Mouse (Mus musculus): ENCODE data around the gene Gm42957. TPM values are rescaled to one million over a fixed set of nuclear protein-coding genes. Genes with fewer than 3 reads are reported as not detected.

The Gm42957 gene
- total and polyA plus RNA-seq, 3 experiments = 0.08 to 0.11 TPM; not detected in 1

GRCm38 (mm10) chr3:96690298-96690697 is 55.0 kb downstream of the Gm42957 start:
- Histone ChIP-seq H3K36me3 (replicated peaks in 1 of 2; ENCODE audit: control insufficient read depth in 1 of 2, insufficient read depth in 1 of 2, low read length in 1 of 2) (peaks cover 0 to 2% of the 10 kb centered on the region in 2 experiments), H3K79me2 (replicated peaks; ENCODE audit: control insufficient read depth, extremely low read depth, insufficient read depth, poor library complexity, severe bottlenecking) (no peaks in the 10 kb centered on the region), H3K9ac (ENCODE audit: insufficient read depth, low read depth) (no peak overlapping the region), H3K4me1 (ENCODE audit: control insufficient read depth in 1 of 2, insufficient read depth in 2 of 2) (peaks cover 8 to 35% of the 10 kb centered on the region in 2 experiments), H3K27me3 (replicated peaks) (no peaks in the 10 kb centered on the region), H3K27ac (ENCODE audit: insufficient read depth, low read depth) (no peak overlapping the region), H3K4me2 (ENCODE audit: insufficient read depth, low read depth, poor library complexity, severe bottlenecking) (no peak overlapping the region), H3K4me3 (replicated peaks in 1 of 3; ENCODE audit: low read depth in 2 of 3, low read length in 2 of 3, poor library complexity in 1 of 3) (no peak overlapping the region), H3K9me3 (replicated peaks; ENCODE audit: low read length) (no peaks in the 10 kb centered on the region)
- dilution Hi-C loops (cut with MboI; ENCODE audit: extremely low pct_ligation_motif_present, extremely low pct_unique_long_range_greater_than_20kb, low sequenced_read_pairs) (no loop called here), in situ Hi-C loops (cut with MboI; ENCODE audit: low pct_ligation_motif_present, low pct_unique_long_range_greater_than_20kb, low sequenced_read_pairs) (no loop called here)
- no peak for DNase-seq (ENCODE audit: extremely low read depth)
- TF ChIP-seq ELF1 (IDR thresholded peaks at IDR 0.05; ENCODE audit: low read depth, low read length) (no peak), CHD1 (IDR thresholded peaks at IDR 0.05; ENCODE audit: low read depth, low read length) (no peak), RAD21 (IDR thresholded peaks at IDR 0.05; ENCODE audit: low read depth, low read length) (peak; percentile 27), CTCF (conservative IDR thresholded peaks at IDR 0.05 in 1 of 2, IDR thresholded peaks at IDR 0.05 in 1 of 2; ENCODE audit: low read depth in 2 of 2, low read length in 2 of 2) (peak in 1 of 2 experiments; percentile 53; a peak in 2 of 4 replicates)

- H3K79me2 ChIP-seq (replicated peaks; ENCODE audit: control insufficient read depth, extremely low read depth, insufficient read depth, poor library complexity, severe bottlenecking) = no peaks in the 10 kb centered on the region
- dilution Hi-C loops (cut with MboI; ENCODE audit: extremely low pct_ligation_motif_present, extremely low pct_unique_long_range_greater_than_20kb, low sequenced_read_pairs) = no loop called here
These were observed 57.2 kb downstream of the Gm42957 start for GRCm38 (mm10) chr3:96692506-96692905.

GRCm38 (mm10) chr3:96693579-96693978 is 58.3 kb downstream of the Gm42957 start:
- no peaks in the 10 kb centered on the region for H3K27me3 ChIP-seq (replicated peaks)
- DNase-seq (ENCODE audit: extremely low read depth) = no peak
- in situ Hi-C loops (cut with MboI; ENCODE audit: low pct_ligation_motif_present, low pct_unique_long_range_greater_than_20kb, low sequenced_read_pairs) = no loop called here

More at GRCm38 (mm10) chr3:96692506-96692905, 57.2 kb downstream of the Gm42957 start:
- Histone ChIP-seq H3K4me3 (replicated peaks in 1 of 3; ENCODE audit: low read depth in 2 of 3, low read length in 2 of 3, poor library complexity in 1 of 3) (no peak overlapping the region), H3K27ac (ENCODE audit: insufficient read depth, low read depth) (no peak overlapping the region), H3K4me2 (ENCODE audit: insufficient read depth, low read depth, poor library complexity, severe bottlenecking) (no peak overlapping the region), H3K9me3 (replicated peaks; ENCODE audit: low read length) (no peaks in the 10 kb centered on the region), H3K36me3 (replicated peaks in 1 of 2; ENCODE audit: control insufficient read depth in 1 of 2, insufficient read depth in 1 of 2, low read length in 1 of 2) (peaks cover 0 to 2% of the 10 kb centered on the region in 2 experiments), H3K9ac (ENCODE audit: insufficient read depth, low read depth) (no peak overlapping the region), H3K4me1 (ENCODE audit: control insufficient read depth in 1 of 2, insufficient read depth in 2 of 2) (peaks cover 5 to 36% of the 10 kb centered on the region in 2 experiments; a peak in 3 of 4 replicates), H3K27me3 (replicated peaks) (no peaks in the 10 kb centered on the region)
- DNase-seq (ENCODE audit: extremely low read depth) = no peak
- no peak for TF ChIP-seq ETS1 (conservative IDR thresholded peaks at IDR 0.05; ENCODE audit: low read depth, low read length)
- TF ChIP-seq GABPA (IDR thresholded peaks at IDR 0.05; ENCODE audit: insufficient replicate concordance, low read depth, low read length) = no peak
- peak; percentile 75 for TF ChIP-seq SMC3 (IDR thresholded peaks at IDR 0.05; ENCODE audit: low read depth, low read length)
- no peak for TF ChIP-seq TBP (conservative IDR thresholded peaks at IDR 0.05; ENCODE audit: low read depth, low read length)
- TF ChIP-seq JUND (conservative IDR thresholded peaks at IDR 0.05; ENCODE audit: low read depth, low read length) = no peak
- TF ChIP-seq ZKSCAN1 (IDR thresholded peaks at IDR 0.05; ENCODE audit: borderline replicate concordance, low read depth, low read length) = no peak
- no peak for TF ChIP-seq KAT2A (IDR thresholded peaks at IDR 0.05; ENCODE audit: insufficient replicate concordance, low read length)
- TF ChIP-seq PAX5 (IDR thresholded peaks at IDR 0.05; ENCODE audit: low read length) = no peak
- TF ChIP-seq EP300 (IDR thresholded peaks at IDR 0.05; ENCODE audit: low read length) = no peak
- no peak for TF ChIP-seq MEF2A (IDR thresholded peaks at IDR 0.05; ENCODE audit: borderline replicate concordance, low read depth, low read length)
- no peak for TF ChIP-seq BHLHE40 (IDR thresholded peaks at IDR 0.05; ENCODE audit: low read depth, low read length)
- no peak for TF ChIP-seq NELFE (IDR thresholded peaks at IDR 0.05; ENCODE audit: low read depth, low read length)
- no peak for TF ChIP-seq CHD1 (IDR thresholded peaks at IDR 0.05; ENCODE audit: low read depth, low read length)
- TF ChIP-seq MAFK (IDR thresholded peaks at IDR 0.05; ENCODE audit: insufficient replicate concordance, low read length) = no peak
- TF ChIP-seq CTCF (conservative IDR thresholded peaks at IDR 0.05 in 1 of 2, IDR thresholded peaks at IDR 0.05 in 1 of 2; ENCODE audit: low read depth in 2 of 2, low read length in 2 of 2) = peak in 1 of 2 experiments; percentile 70; a peak in 2 of 4 replicates
- TF ChIP-seq JUN (IDR thresholded peaks at IDR 0.05; ENCODE audit: insufficient read depth, low read depth, low read length) = no peak
- TF ChIP-seq RAD21 (IDR thresholded peaks at IDR 0.05; ENCODE audit: low read depth, low read length) = peak; percentile 58
- 0 out of 2 replicates have a peak, but pooled peaks have one; percentile 24 for TF ChIP-seq CHD2 (IDR thresholded peaks at IDR 0.05; ENCODE audit: low read length)
- TF ChIP-seq MAZ (IDR thresholded peaks at IDR 0.05; ENCODE audit: low read depth, low read length) = no peak
- in situ Hi-C loops (cut with MboI; ENCODE audit: low pct_ligation_motif_present, low pct_unique_long_range_greater_than_20kb, low sequenced_read_pairs) = no loop called here

More at GRCm38 (mm10) chr3:96693579-96693978, 58.3 kb downstream of the Gm42957 start:
- H3K9me3 ChIP-seq (replicated peaks; ENCODE audit: low read length) = no peaks in the 10 kb centered on the region
- TF ChIP-seq MYC (IDR thresholded peaks at IDR 0.05; ENCODE audit: low read depth, low read length) = no peak
- no peak for TF ChIP-seq ETS1 (conservative IDR thresholded peaks at IDR 0.05; ENCODE audit: low read depth, low read length)
- no peak for TF ChIP-seq USF1 (IDR thresholded peaks at IDR 0.05; ENCODE audit: low read depth, low read length)
- no peak for TF ChIP-seq UBTF (IDR thresholded peaks at IDR 0.05; ENCODE audit: low read depth, low read length)
- TF ChIP-seq ZNF384 (IDR thresholded peaks at IDR 0.05; ENCODE audit: low read depth, low read length) = peak; percentile 53
- no peak for TF ChIP-seq CTCF (conservative IDR thresholded peaks at IDR 0.05 in 1 of 2, IDR thresholded peaks at IDR 0.05 in 1 of 2; ENCODE audit: low read depth in 2 of 2, low read length in 2 of 2)
- dilution Hi-C loops (cut with MboI; ENCODE audit: extremely low pct_ligation_motif_present, extremely low pct_unique_long_range_greater_than_20kb, low sequenced_read_pairs) = no loop called here
- no peaks in the 10 kb centered on the region for H3K79me2 ChIP-seq (replicated peaks; ENCODE audit: control insufficient read depth, extremely low read depth, insufficient read depth, poor library complexity, severe bottlenecking)
- no peak overlapping the region for H3K27ac ChIP-seq (ENCODE audit: insufficient read depth, low read depth)
- H3K4me1 ChIP-seq (ENCODE audit: control insufficient read depth in 1 of 2, insufficient read depth in 2 of 2) = peaks cover 5 to 44% of the 10 kb centered on the region in 2 experiments; a peak in 3 of 4 replicates
- peaks cover 0 to 2% of the 10 kb centered on the region in 2 experiments for H3K36me3 ChIP-seq (replicated peaks in 1 of 2; ENCODE audit: control insufficient read depth in 1 of 2, insufficient read depth in 1 of 2, low read length in 1 of 2)
- H3K4me2 ChIP-seq (ENCODE audit: insufficient read depth, low read depth, poor library complexity, severe bottlenecking) = no peak overlapping the region
- no peak overlapping the region for H3K9ac ChIP-seq (ENCODE audit: insufficient read depth, low read depth)
- H3K4me3 ChIP-seq (replicated peaks in 1 of 3; ENCODE audit: low read depth in 2 of 3, low read length in 2 of 3, poor library complexity in 1 of 3) = no peak overlapping the region
